Comparison of ENCODE assay signal across 9 mouse cellular contexts in the genomic region with DNA sequence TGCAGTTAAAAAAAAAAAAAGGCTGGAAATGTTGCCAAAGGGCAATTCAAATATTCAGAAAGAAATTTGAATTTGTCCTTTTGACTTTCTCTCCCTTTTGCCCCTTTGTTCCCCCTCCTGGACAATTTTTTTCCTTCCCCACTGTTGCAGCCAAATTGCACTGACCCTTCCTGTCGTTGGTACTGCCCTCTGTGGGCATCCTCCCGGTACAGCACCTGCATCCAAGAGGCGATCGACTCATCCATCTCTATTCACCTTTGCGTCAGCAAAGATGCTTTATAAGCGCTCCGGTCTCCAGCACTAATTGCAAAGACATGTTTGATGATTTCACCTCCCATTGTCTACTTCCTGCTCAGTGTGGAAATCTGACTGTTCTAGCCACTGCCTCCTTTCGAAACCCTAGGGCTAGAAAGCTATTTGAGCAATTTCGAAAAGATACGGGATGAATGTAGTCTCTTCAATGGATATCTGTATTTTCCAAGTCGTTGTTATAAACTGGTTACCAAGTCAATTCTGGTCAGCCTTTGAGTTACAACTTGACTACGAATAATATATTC. TPM values are rescaled to one million over a fixed set of nuclear protein-coding genes. Genes with fewer than 3 reads are reported as not detected.
A peak's percentile ranks its signal among the peaks of the same experiment; 100 is the strongest.
DNase-seq lines count a peak whose midpoint lies in the region; ATAC-seq lines count a peak whose summit lies in the region.
"Had no signal": no experiment of that assay in that cellular context is flagged by ENCODE, and none has a peak within 500 bp of the region (broad histone marks: within the 10 kb centered on the region; RNA-seq: fewer than 3 reads in every experiment).

No protein-coding gene starts in this region.

- intact Hi-C loops in left cerebral cortex, postnatal 4 days (cut with DNase I), result no loop called here
- intact Hi-C loops in left cerebral cortex, postnatal 14 days (cut with DNase I), result no loop called here

- peaks cover 4% of the 10 kb centered on the region for H3K27me3 ChIP-seq in megakaryocyte, embryonic 14.5 days (replicated peaks)

- H3K4me3 ChIP-seq in megakaryocyte, embryonic 14.5 days (replicated peaks), result peak overlapping the region; percentile 91

- H3K9me3 ChIP-seq in megakaryocyte, embryonic 14.5 days, result no peaks in the 10 kb centered on the region

- ATAC-seq in erythroid progenitor cell, adult 5-6 weeks (replicated peaks; ENCODE audit: low FRiP score, poor library complexity, severe bottlenecking), result 0 out of 2 replicates have a peak, but pooled peaks have one; percentile 59
- ATAC-seq: activated CD4-positive, CD25-positive, alpha-beta regulatory T cell, adult 4 months had no signal

- DNase-seq in left cerebral cortex, postnatal 4 days, result peak; percentile 34
- DNase-seq in left cerebral cortex, postnatal 14 days (ENCODE audit: low spot score in 2 of 2), result no peak
- peak; percentile 30 for DNase-seq in cerebellum, adult 9-11 months
- no peak for DNase-seq in c-Kit-positive CD71-positive TER-119-positive erythroid progenitor cells, embryonic 14.5 days (ENCODE audit: low spot score)
- no peak for DNase-seq in embryo, embryonic 11 days
- DNase-seq: gastrocnemius, postnatal 25 days had no signal

- H3K36me3 ChIP-seq in megakaryocyte, embryonic 14.5 days (replicated peaks; ENCODE audit: low read length), result no peaks in the 10 kb centered on the region

- H3K4me1 ChIP-seq in megakaryocyte, embryonic 14.5 days, result peaks cover 58% of the 10 kb centered on the region

RNA-seq across cellular contexts. Expression of a gene that starts 1.0 kb away (rescaled TPM):
- 1 to 10 TPM; 6.3 to 6.5 TPM for total RNA-seq in left cerebral cortex, postnatal 4 days (2021)
- 10 to 100 TPM; 18.7 to 21.5 TPM for total RNA-seq in left cerebral cortex, postnatal 14 days (2021)
- 0.84 and 2.9 TPM in 2 replicates for total RNA-seq in erythroid progenitor cell, adult 5-6 weeks (2015; ENCODE audit: low replicate concordance)
- 0.77 and 1.1 TPM in 2 replicates for total RNA-seq in erythroid progenitor cell, adult 5-6 weeks (2017; ENCODE audit: low replicate concordance)
- polyA plus RNA-seq in megakaryocyte, embryonic 14.5 days (2012; ENCODE audit: insufficient read depth, low replicate concordance), result 0.29 TPM in 1 of 2 replicates, not detected in the other

RNA-seq across cellular contexts. Expression of a gene that starts 15.4 kb away (rescaled TPM):
- 10 to 100 TPM; 60.4 to 65.4 TPM for total RNA-seq in left cerebral cortex, postnatal 4 days (2021)
- total RNA-seq in left cerebral cortex, postnatal 14 days (2021), result 10 to 100 TPM; 48.1 to 51.7 TPM
- total RNA-seq in erythroid progenitor cell, adult 5-6 weeks (2015; ENCODE audit: low replicate concordance), result 1,007 and 1,162 TPM in 2 replicates
- 1,638 and 2,076 TPM in 2 replicates for total RNA-seq in erythroid progenitor cell, adult 5-6 weeks (2017; ENCODE audit: low replicate concordance)
- polyA plus RNA-seq in megakaryocyte, embryonic 14.5 days (2012; ENCODE audit: insufficient read depth, low replicate concordance), result 96.3 and 275 TPM in 2 replicates

Comparison
In these comparisons a context has a peak if more than half of its experiments do, and no peak if none do; other contexts are left out.
1. DNase-seq: peak in left cerebral cortex, postnatal 4 days (single experiment) and cerebellum, adult 9-11 months (single experiment); none in left cerebral cortex, postnatal 14 days (0 of 2), c-Kit-positive CD71-positive TER-119-positive erythroid progenitor cells, embryonic 14.5 days (single experiment) and embryo, embryonic 11 days (single experiment).
2. RNA of a gene that starts 15.4 kb away (total RNA-seq): 1,007 to 2,076 TPM in erythroid progenitor cell, adult 5-6 weeks; 60.4 to 65.4 TPM in left cerebral cortex, postnatal 4 days and 48.1 to 51.7 TPM in left cerebral cortex, postnatal 14 days; every median in the first group is over 10 times any median in the second.